Mouse (Mus musculus): ENCODE data around the gene Gm38655. TPM values are rescaled to one million over a fixed set of nuclear protein-coding genes. Genes with fewer than 3 reads are reported as not detected.

Gm38655 gene
- total RNA-seq, 2 experiments from 2014 or later, result not detected

Other genes with a start within 250 kb of the Gm38655 start
- 100 to 1,000 TPM; 363 to 396 TPM for gene Mapk8ip3, start 238.5 kb downstream of the Gm38655 start, total RNA-seq (2021)
- gene Jpt2, start 214.8 kb downstream of the Gm38655 start, total RNA-seq (2021), result 1 to 10 TPM; 4.8 to 5.7 TPM
- gene Cramp1l, start 159.7 kb downstream of the Gm38655 start, total RNA-seq (2021), result 10 to 100 TPM; 28.6 to 29.0 TPM
- 10 to 100 TPM; 18.6 to 25.5 TPM for gene Ift140, start 159.4 kb downstream of the Gm38655 start, total RNA-seq (2021)
- gene Tmem204, start 91.9 kb downstream of the Gm38655 start, total RNA-seq (2021), result 10 to 100 TPM in 1 of 2 experiments, 1 to 10 TPM in 1; 9.1 to 10.3 TPM
- gene Telo2, start 59.5 kb downstream of the Gm38655 start, total RNA-seq (2021), result 10 to 100 TPM; 24.3 to 30.0 TPM
- under 1 TPM; 0.67 to 0.91 TPM for gene Ptx4, start 54.7 kb downstream of the Gm38655 start, total RNA-seq (2021)
- 10 to 100 TPM; 49.9 to 55.2 TPM for gene Clcn7, start 42.1 kb downstream of the Gm38655 start, total RNA-seq (2021)
- under 1 TPM in 1 of 2 experiments, not detected in 1; 0.48 TPM for gene Ccdc154, start 13.0 kb downstream of the Gm38655 start, total RNA-seq (2021)
- 10 to 100 TPM; 20.3 to 20.6 TPM for gene BC003965, start 9.1 kb upstream of the Gm38655 start, total RNA-seq (2021)
- gene Unkl, start 12.9 kb upstream of the Gm38655 start, total RNA-seq (2021), result 10 to 100 TPM; 34.4 to 39.1 TPM
- 10 to 100 TPM; 80.5 to 80.8 TPM for gene Gnptg, start 64.7 kb upstream of the Gm38655 start, total RNA-seq (2021)
- gene Tsr3, start 64.7 kb upstream of the Gm38655 start, total RNA-seq (2021), result 10 to 100 TPM; 21.9 to 26.2 TPM
- 10 to 100 TPM; 12.3 to 24.4 TPM for gene Baiap3, start 80.9 kb upstream of the Gm38655 start, total RNA-seq (2021)
- 100 to 1,000 TPM; 221 to 225 TPM for gene Ube2i, start 99.2 kb upstream of the Gm38655 start, total RNA-seq (2021)
- gene Prss34, start 122.9 kb upstream of the Gm38655 start, total RNA-seq (2021), result not detected
- not detected for gene Prss28, start 133.2 kb upstream of the Gm38655 start, total RNA-seq (2021)
- gene Prss29, start 143.2 kb upstream of the Gm38655 start, total RNA-seq (2021), result not detected
- gene Tpsab1, start 170.1 kb upstream of the Gm38655 start, total RNA-seq (2021), result not detected
- gene Tpsb2, start 190.8 kb upstream of the Gm38655 start, total RNA-seq (2021), result not detected
- not detected for gene Tpsg1, start 193.8 kb upstream of the Gm38655 start, total RNA-seq (2021)

Data from left cerebral cortex, postnatal 36 days (tissue).